Mouse (Mus musculus): Measurements from ENCODE around the gene Aebp2. TPM values are rescaled to one million over a fixed set of nuclear protein-coding genes. Genes with fewer than 3 reads are reported as not detected.
"Not testable (repeated sequence)": the region's sequence is repeated elsewhere in the genome, so short reads cannot be mapped to it uniquely, and the experiment has no call there.

Aebp2 gene
- total RNA-seq (2014; fragmentation: Nextera tagmentation) (41.5 and 55.5 TPM in 2 replicates), total RNA-seq (2017) (70.7 and 71.0 TPM in 2 replicates)

DNA sequence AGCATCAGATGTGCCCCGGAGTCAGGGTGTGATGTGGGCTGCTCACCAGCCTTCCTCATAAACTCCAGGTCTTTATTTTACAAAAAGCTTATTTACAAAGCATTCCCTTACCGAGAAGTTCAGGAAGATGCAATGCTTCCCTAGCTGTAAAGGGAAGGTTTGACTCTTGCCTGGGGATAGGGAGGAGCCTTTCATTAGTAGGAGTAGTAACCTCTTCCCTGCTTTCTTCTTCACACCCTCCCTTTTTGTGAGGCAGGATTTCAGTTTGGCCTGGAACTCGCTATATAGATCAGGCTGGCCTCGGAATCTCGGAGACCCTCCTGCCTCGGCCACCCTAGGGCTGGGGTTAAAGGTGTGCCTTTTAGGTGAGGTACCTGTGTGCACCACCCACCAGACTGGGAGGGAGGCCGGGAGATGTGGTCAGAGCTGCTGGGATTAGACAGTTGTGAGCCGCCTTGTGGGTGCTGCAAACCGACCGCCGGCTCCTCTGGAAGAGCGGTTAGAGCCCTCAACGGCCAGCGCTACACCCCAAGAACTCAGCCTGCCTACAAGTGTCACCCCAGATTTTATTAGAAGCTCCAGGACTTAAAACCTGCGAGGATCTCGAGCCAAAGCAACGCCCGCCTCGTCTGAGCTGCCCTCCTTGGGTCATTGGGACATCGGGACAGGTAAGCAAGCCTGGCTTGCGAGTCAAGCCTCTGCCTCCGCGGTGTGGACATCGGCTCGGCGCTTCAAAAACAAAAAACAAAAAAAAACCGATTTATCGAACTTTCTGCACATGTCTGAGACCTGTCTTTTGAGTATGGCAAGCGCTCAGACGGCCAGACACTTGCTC is at the start of gene Aebp2:
Aebp2 (plus strand) TSS at position 273 of the 835 bp plus-strand sequence.
- ATAC-seq (replicated peaks; ENCODE audit: low FRiP score, low TSS enrichment, poor library complexity, severe bottlenecking), result peak; percentile 2; the same call in 1 of the 2 replicates

DNA sequence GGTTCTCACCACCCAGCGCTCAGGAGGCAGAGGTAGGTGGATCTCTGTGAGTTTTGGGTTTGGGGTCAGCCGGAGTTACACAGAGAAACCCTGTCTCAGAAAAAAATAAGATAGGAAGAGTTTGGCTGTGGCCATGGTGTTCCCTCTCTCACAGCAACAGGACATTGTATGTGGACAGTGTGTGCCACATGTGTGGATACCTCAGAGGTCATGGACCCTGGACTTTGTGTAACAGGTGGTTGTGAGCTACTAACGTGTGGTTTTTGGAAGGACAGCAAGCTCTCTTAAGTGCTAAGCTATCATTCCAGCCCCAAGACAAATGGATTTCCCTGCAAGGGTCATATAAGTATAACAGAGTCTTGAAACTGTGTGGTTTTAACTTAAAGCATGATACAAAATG is 47.5 kb upstream of the Aebp2 start:
- ATAC-seq (replicated peaks; ENCODE audit: low FRiP score, low TSS enrichment, poor library complexity, severe bottlenecking), result no peak

DNA sequence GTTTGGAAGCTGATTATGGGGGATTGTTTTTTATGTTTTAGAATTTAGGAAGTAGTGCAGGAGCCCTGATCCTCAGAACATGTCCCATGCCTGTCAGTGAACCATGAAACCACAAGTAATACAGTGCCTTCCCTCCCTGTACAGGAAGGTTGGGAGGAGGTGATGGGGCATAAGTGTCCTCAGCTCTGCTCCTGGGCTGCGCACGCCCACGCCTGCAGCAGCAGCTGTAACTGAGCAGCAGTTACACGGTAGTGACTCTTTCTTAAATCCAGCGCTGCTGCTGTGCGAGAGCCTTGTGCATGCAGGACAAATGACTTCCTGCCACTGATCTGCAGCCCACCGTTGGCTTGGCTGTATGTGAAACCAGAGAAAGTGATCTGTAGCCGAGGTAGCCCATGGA is 46.3 kb upstream of the Aebp2 start:
- ATAC-seq (replicated peaks; ENCODE audit: low FRiP score, low TSS enrichment, poor library complexity, severe bottlenecking), result 0 out of 2 replicates have a peak, but pooled peaks have one; percentile 8

DNA sequence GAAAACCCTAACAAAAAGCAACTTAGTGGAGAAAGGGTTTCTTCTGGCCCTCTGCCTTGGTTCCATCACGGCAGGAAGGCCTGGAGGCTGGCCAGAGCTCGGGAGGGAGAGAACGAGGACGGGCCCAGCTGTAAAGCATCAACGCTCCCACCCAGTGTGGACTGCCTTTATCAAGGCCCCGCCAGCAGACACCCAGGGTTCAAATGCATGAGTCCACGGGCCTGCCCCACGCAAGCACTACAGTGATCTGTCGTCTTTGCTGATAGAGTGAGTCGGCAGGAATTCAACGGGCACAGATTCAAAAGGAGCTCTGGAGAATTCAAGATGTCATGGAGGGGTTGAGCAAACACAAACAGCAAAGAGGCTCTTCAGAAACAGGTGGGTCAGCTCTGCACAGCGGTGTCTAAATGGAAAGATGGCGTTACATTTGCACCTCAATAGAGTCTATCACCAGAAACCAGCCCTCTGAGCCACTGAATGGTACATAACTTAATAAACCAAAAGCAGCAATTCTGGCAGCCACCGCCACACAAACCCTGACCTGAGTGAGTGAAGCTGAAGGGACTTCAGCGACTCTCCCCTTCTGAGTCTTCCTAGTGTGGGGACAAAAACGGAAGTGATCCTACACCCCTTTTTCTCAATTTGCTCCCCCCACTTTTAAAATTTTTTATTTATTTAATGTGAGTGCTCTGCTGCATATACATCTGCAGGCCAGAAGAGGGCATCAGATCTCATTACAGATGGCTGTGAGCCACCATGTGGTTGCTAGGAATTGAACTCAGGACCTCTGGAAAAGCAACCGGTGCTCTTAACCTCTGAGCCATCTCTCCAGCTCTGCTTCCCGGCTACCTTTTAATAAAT is 45.3 kb upstream of the Aebp2 start:
- ATAC-seq (replicated peaks; ENCODE audit: low FRiP score, low TSS enrichment, poor library complexity, severe bottlenecking), result peak; percentile 28

DNA sequence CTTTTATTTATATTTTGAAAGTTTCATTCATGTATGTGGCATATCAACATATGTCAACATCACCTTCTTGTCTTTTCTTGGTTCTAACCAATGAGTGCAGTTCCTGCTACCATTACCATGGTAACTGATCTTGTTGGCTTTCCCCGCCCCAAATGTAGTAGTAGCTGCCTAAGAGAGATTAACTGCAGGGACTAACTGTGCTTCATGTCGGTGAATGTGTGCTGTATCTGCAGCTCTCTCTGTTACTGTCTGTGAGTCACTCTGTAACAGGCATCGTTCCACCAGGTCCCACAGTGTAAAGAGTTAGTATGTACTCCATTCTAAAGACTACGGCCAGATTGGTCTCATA is 44.7 kb upstream of the Aebp2 start:
- ATAC-seq (replicated peaks; ENCODE audit: low FRiP score, low TSS enrichment, poor library complexity, severe bottlenecking), result peak; percentile 86

DNA sequence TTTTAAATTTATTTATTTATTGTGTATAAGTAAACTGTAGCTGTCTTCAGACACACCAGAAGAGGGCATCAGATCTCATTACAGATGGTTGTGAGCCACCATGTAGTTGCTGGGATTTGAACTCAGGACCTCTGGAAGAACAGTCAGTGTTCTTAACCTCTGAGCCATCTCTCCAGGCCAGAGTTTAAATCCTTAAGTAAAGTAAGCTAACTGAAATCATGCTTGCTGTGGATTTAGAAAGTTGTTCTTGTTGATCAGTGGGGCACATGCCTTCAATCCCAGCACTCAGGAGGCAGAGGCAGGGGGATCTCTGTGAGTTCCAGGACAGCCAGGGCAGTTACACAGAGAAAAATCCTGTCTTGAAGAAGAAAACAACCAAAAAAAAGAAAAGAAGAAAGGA is 43.5 kb upstream of the Aebp2 start:
- ATAC-seq (replicated peaks; ENCODE audit: low FRiP score, low TSS enrichment, poor library complexity, severe bottlenecking), result not testable (repeated sequence)

DNA sequence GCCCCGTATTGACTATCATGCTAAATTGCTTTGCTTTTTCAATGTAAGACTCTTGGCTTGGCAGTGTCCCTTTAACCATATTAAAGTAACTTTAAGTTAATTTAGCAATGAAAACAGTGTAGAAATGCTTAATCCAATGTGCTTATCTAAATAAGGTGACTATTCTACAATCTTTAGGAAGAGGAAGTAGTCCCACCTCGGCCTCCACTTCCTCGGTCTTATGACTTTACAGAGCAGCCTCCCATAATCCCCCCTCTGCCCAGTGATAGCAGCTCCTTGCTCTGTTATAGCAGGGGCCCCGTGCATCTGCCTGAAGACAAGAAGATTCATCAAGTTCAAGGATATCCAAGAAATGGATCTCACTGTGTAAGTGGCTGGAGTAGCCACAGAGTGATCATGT is 42.3 kb upstream of the Aebp2 start:
- ATAC-seq (replicated peaks; ENCODE audit: low FRiP score, low TSS enrichment, poor library complexity, severe bottlenecking), result no peak

DNA sequence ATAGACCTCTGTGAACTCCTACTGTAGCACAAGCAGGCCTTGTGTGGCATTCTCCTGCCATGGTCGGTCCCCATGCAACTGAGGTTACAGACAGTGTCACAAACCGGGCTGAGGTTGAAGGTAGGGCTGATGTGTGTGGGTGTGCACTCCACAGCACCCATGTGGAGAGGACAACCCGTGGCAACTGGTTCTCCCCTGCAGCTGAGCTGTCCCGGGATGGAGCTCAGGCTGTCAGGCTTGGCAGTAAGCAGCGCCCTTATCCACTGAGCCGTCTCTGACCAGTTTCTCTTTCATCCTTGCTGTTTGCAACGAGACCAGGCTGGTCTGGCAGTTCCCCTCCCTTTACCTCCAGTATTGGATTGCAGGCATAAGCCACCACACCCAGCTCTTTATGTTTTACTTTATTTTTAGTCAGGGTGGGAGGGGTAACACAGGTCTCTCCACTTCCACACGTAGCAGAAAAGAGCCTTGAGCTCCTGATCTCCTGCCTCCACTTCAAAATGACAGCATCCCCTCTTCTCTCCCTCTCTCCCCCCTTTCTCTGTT is 35.7 kb upstream of the Aebp2 start:
- no peak for ATAC-seq (replicated peaks; ENCODE audit: low FRiP score, low TSS enrichment, poor library complexity, severe bottlenecking)

DNA sequence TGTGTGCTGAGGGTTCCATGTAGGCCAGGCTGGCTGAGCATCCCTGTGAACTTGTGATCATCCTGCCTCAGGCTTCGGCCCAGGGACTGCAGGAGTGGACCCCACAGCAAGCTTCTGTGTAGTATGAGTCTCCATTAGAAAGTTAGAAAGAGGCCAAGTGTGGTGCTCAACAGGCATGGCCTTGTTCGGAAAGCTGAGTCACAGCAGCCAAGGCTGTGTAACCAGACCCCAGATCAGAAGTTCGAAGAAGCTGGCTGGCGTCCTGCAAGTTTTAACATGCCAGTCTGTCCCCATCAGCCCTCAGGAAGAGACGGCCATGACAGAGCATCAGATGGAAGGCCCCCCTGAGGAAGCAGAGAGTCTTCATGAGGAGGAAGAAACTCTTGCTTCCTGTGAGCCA is 31.1 kb upstream of the Aebp2 start:
- ATAC-seq (replicated peaks; ENCODE audit: low FRiP score, low TSS enrichment, poor library complexity, severe bottlenecking), result no peak

DNA sequence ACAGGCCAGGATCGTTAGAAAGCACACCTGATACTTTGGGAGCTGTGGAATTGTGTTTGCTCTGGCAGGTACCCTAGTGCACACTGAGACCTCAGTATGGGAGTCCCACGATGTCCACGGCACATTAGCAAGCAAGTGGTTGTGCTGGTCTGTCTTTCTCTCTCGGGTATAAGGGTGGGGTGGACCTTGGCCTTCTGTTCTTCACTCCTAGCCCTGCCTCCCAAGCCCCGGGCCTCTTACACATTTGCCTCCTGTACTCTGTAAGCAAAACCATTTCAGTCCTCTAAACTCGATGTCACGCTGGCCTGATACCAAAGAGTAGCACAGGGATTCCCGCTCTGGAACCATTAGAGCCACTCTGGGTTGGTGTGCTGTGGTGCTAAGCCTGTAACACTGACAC is 29.8 kb upstream of the Aebp2 start:
- no peak for ATAC-seq (replicated peaks; ENCODE audit: low FRiP score, low TSS enrichment, poor library complexity, severe bottlenecking)

DNA sequence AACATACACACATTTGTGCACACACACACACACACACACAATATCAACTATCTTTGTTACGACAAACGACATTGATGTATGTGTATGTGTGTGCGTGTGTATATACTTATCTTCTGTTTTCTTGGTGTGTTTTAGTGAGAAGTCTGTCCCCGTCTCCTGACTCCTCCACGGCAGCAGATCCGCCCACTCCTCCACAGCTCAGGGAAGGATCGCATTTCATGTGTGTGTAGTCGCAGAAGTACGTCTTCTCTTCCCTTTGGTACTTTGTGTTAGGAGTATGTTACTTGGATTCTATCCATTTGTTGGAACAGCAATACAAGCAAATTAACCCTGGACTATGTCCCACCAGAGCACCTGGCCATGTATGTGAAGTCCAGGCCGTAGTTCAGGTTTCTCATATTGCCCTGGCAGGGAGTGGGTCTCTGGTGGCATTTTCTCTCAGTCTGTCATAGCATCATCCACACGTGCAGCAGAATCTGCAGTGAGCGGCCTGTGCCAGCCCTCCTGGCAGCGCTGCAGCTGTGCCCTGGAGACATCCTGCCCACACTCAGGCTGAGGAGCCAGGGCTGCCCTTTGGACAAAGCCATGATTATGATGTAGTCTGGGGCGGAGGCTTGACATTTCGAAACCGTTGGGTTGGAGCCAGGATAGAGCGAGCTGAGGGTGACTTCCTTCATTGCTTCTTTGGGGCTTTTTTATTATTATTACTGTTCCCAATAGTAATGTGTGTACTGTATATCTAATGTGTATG is 28.9 kb upstream of the Aebp2 start:
- ATAC-seq (replicated peaks; ENCODE audit: low FRiP score, low TSS enrichment, poor library complexity, severe bottlenecking), result no peak

DNA sequence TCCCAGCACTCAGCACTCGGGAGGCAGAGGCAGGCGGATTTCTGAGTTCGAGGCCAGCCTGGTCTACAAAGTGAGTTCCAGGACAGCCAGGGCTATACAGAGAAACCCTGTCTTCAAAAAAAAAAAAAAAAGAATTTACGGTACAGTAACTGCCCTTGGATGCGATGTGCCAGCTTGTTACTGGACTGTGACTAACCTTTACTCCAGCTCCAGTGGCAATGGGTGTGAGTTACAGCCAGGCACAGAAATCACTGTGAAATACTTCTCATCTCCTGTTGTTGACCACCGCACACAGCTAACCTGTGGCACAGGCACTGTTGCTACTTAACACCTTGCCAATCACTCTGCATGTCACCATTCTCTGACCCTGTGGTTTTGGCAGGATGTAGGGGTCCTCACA is 26.9 kb upstream of the Aebp2 start:
- ATAC-seq (replicated peaks; ENCODE audit: low FRiP score, low TSS enrichment, poor library complexity, severe bottlenecking), result not testable (repeated sequence)

DNA sequence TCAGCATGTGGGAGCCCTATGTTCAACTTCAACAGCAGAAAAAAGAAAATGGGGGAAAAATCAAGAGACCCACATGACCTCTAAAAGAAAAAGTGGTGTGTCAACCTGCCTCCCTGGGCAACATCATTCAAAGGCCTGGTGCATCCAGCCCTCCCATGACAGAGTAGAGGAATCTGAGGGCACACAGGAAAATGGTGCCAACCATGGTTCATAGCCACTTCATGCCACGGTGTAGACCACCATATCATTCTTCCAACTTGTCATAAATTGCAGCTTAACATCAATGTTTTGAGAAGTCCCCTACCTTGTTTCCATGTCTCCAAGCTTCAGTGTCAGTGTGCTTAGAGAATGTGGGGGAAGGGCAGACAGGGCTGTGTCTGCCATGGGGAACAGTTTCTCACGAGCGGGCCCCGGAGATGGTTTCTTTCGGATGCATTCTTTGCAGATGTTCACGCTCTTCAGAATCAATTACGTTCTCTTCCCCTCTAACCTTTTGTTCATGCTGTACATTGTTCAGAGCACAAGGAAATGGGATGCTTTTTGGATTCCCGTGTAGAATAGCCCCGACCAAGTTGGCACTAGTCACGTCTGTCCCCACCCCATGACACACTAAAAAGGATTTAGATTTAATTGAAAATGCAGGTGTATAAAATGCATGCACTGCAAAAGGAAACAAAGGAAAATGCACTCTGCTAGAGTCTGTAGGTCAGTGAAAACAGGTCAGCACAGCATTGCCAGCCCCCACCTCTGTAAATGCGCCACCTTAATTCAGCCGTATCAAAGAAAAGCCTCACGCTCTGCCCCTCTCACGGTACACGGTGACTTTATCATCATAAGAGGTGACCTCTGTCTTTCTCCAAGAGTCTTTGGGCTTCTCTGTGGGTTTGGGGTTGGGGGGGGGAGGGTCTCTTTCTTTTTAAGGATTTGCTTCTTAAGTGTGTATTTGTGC is 24.8 kb upstream of the Aebp2 start:
- ATAC-seq (replicated peaks; ENCODE audit: low FRiP score, low TSS enrichment, poor library complexity, severe bottlenecking), result no peak

DNA sequence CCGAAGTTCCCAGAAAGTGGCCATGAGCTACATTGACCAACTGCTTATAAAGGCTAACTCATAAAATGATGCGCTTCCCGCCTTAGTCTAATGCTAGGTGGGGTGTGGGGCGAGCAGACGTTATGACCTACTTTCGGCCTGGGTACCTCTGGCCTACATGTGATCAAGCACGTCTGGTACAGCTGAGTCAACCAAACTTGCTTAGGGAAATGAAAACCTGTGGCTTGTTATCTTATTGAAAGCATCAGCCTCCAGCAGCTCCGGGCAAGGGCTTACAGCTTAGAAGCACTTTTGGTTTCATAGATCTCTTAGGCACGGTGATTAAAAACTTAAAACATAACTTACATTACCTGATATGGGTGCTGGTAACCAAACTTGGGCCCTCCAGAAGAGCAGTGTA is 23.9 kb upstream of the Aebp2 start:
- peak; percentile 36; the same call in 1 of the 2 replicates for ATAC-seq (replicated peaks; ENCODE audit: low FRiP score, low TSS enrichment, poor library complexity, severe bottlenecking)

DNA sequence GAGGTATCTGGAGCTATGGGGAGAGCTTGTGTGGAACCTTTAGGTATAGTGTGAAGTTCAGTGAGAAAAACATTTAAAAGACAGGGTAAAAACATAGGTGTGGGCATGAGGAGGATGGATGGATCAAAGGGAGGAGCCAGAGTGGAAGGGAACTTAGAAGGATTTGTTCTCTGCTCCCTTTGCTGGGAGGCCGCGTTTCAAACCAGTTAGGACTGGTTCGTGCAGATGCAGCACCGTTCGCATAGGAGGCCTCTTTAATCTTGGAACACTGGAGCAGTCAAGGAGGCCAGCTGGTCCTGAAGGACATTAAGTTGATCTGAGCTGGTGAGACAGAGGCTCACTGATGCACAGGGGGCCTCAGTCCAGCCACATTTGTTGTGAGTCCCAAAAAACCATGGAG is 23.1 kb upstream of the Aebp2 start:
- ATAC-seq (replicated peaks; ENCODE audit: low FRiP score, low TSS enrichment, poor library complexity, severe bottlenecking), result no peak

DNA sequence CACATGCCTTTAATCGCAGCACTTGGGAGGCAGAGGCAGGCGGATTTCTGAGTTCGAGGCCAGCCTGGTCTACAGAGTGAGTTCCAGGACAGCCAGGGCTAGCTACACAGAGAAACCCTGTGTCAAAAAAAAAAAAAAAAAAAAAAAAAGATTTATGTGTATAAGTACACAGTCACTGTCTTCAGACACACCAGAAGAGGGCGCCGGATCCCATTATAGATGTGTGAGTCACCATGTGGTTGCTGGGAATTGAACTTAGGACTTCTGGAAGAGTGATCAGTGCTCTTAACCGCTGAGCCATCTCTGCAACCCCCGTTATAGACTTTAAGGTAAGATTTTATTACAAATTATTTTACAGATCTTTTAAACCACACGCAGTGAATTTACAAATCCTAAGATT is 21.8 kb upstream of the Aebp2 start:
- ATAC-seq (replicated peaks; ENCODE audit: low FRiP score, low TSS enrichment, poor library complexity, severe bottlenecking), result not testable (repeated sequence)

DNA sequence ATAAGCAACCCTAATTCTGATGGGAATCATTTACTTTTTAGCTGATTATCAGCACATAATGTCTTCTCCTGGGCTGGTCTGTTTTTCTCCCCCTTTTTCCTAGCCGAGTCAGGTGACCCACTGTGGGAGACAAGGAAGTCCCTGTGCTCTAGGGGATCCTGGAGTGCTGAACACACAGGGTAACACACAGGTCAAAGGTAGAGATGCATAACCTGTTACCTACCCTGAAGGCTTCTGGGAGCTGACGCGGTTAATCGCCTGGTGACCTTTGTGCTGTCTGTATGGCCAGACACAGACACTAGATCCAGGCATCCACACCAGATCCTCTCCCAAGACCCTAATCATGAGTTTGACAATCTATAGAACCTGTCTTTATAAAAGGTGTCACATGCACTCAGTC is 21.3 kb upstream of the Aebp2 start:
- no peak for ATAC-seq (replicated peaks; ENCODE audit: low FRiP score, low TSS enrichment, poor library complexity, severe bottlenecking)

DNA sequence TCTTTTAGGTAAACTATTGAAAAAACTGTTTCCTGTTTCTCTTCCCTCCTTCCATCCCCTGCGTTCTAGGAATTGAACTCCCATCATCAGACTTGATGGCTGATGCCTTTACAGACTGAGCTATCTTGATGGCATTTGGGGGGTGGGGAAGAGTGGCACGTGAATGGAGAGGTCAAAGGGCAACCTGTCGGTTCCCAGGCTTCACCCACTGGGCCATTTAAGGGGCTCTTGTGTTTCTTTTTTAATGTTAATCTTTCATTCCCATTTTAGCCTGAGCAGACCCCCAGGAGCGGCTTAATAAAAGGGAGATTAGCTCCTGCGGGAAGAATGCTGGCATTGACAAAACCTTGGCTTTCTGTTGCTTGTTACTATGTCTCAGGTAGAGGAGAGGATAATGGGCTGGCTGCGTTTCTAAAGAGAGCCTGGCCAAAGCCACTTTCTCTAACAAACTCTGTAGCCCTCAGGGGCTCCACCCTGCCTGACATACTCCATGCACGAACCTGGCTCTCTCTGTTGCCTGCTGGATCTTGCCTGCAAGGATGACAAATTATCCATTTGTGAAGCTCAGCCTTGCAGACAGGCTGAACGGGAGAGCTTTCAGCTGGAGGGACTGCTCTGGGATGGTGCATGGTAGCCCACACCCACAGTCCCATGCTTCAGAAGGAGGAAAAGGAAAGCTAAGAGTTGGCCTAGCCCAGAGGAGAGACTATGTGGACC is 19.1 kb upstream of the Aebp2 start:
- ATAC-seq (replicated peaks; ENCODE audit: low FRiP score, low TSS enrichment, poor library complexity, severe bottlenecking), result no peak

All from megakaryocyte-erythroid progenitor cell, adult 5-6 weeks (primary cell).